ENCODE assay signal across 12 mouse cellular contexts in genomic region chr9:32538124-32538523, GRCm38 (mm10). TPM values are rescaled to one million over a fixed set of nuclear protein-coding genes. Genes with fewer than 3 reads are reported as not detected.
DNase-seq lines count a peak whose midpoint lies in the region; ATAC-seq and TF ChIP-seq lines count a peak whose summit lies in the region.
"Had no signal": no experiment of that assay in that cellular context is flagged by ENCODE, and none has a peak within 500 bp of the region (broad histone marks: within the 10 kb centered on the region; RNA-seq: fewer than 3 reads in every experiment).

No protein-coding gene starts in this region.

- H3K9me3 ChIP-seq in hindbrain, postnatal 0 days (ENCODE audit: low read length) = no peaks in the 10 kb centered on the region
- H3K9me3 ChIP-seq in hindbrain, embryonic 11.5 days (ENCODE audit: control insufficient read depth, low read length) = no peaks in the 10 kb centered on the region
- no peaks in the 10 kb centered on the region for H3K9me3 ChIP-seq in limb, embryonic 15.5 days
- H3K9me3 ChIP-seq in forebrain, embryonic 15.5 days = no peaks in the 10 kb centered on the region

- H3K4me3 ChIP-seq in hindbrain, postnatal 0 days (ENCODE audit: low read length) = no peak overlapping the region
- H3K4me3 ChIP-seq in hindbrain, embryonic 11.5 days (ENCODE audit: low read depth, low read length) = no peak overlapping the region
- no peak overlapping the region for H3K4me3 ChIP-seq in thymus, adult 2 months (ENCODE audit: control insufficient read depth, insufficient read depth, low read length)
- H3K4me3 ChIP-seq in limb, embryonic 15.5 days = no peak overlapping the region
- H3K4me3 ChIP-seq in forebrain, embryonic 15.5 days = no peak overlapping the region
- H3K4me3 ChIP-seq: left cerebral cortex, adult 2 months had no signal

- DNase-seq in hindbrain, postnatal 0 days (ENCODE audit: low spot score) = no peak
- DNase-seq in hindbrain, embryonic 11.5 days (ENCODE audit: low spot score) = no peak
- peak; percentile 55 for DNase-seq in thymus, adult 2 months
- no peak for DNase-seq in thymus, postnatal 36 days
- DNase-seq in cerebellum, adult 9-11 months = no peak
- DNase-seq: cerebellum, postnatal 36 days; kidney, adult 11 months had no signal

- peaks cover 22% of the 10 kb centered on the region for H3K27me3 ChIP-seq in hindbrain, postnatal 0 days (ENCODE audit: insufficient read depth, low read length)
- H3K27me3 ChIP-seq in hindbrain, embryonic 11.5 days (ENCODE audit: control insufficient read depth, insufficient read depth, low read length) = peaks cover 34% of the 10 kb centered on the region
- H3K27me3 ChIP-seq in thymus, adult 2 months (ENCODE audit: control insufficient read depth, insufficient read depth, low read length) = 0 out of 2 replicates have a peak, but pooled peaks cover 4% of the 10 kb centered on the region
- H3K27me3 ChIP-seq in limb, embryonic 15.5 days = peaks cover 11% of the 10 kb centered on the region; the same call in 1 of the 2 replicates
- peaks cover 46% of the 10 kb centered on the region for H3K27me3 ChIP-seq in forebrain, embryonic 15.5 days

- no peak overlapping the region for H3K9ac ChIP-seq in hindbrain, postnatal 0 days (replicated peaks; ENCODE audit: low read length)
- H3K9ac ChIP-seq in hindbrain, embryonic 11.5 days (ENCODE audit: low read depth, low read length) = no peak overlapping the region
- H3K9ac ChIP-seq in limb, embryonic 15.5 days = no peak overlapping the region
- no peak overlapping the region for H3K9ac ChIP-seq in forebrain, embryonic 15.5 days (replicated peaks)

- H3K4me2 ChIP-seq in hindbrain, postnatal 0 days (ENCODE audit: low read depth, low read length) = peak overlapping the region; percentile 18; the same call in 1 of the 2 replicates
- no peak overlapping the region for H3K4me2 ChIP-seq in hindbrain, embryonic 11.5 days (replicated peaks; ENCODE audit: low read depth, low read length)
- H3K4me2 ChIP-seq in limb, embryonic 15.5 days = 0 out of 2 replicates have a peak overlapping the region, but pooled peaks have one; percentile 3
- no peak overlapping the region for H3K4me2 ChIP-seq in forebrain, embryonic 15.5 days (replicated peaks)

- ATAC-seq in hindbrain, postnatal 0 days = no peak
- no peak for ATAC-seq in hindbrain, embryonic 11.5 days (ENCODE audit: low FRiP score)
- ATAC-seq in limb, embryonic 15.5 days (ENCODE audit: insufficient number of reproducible peaks, low FRiP score, low TSS enrichment, low read depth) = no peak
- ATAC-seq in forebrain, embryonic 15.5 days (replicated peaks) = no peak
- ATAC-seq: forebrain, embryonic 14.5 days; midbrain, embryonic 16.5 days had no signal

- WGBS in hindbrain, postnatal 0 days = 90% methylated on average over 5 of the region's 5 CpGs
- WGBS in hindbrain, embryonic 11.5 days = 93% methylated on average over 5 of the region's 5 CpGs
- 8% methylated on average over 5 of the region's 5 CpGs for WGBS in thymus, adult 2 months
- 81% methylated on average over 5 of the region's 5 CpGs for WGBS in limb, embryonic 15.5 days
- WGBS in forebrain, embryonic 15.5 days = 89% methylated on average over 5 of the region's 5 CpGs

- H3K27ac ChIP-seq in hindbrain, postnatal 0 days = no peak overlapping the region
- no peak overlapping the region for H3K27ac ChIP-seq in hindbrain, embryonic 11.5 days (ENCODE audit: low read depth, low read length)
- H3K27ac ChIP-seq in thymus, adult 2 months (ENCODE audit: control insufficient read depth, insufficient read depth, low read length) = no peak overlapping the region; the same call in 1 of the 2 replicates
- H3K27ac ChIP-seq in limb, embryonic 15.5 days = no peak overlapping the region
- no peak overlapping the region for H3K27ac ChIP-seq in forebrain, embryonic 15.5 days (replicated peaks)
- H3K27ac ChIP-seq: left cerebral cortex, adult 2 months had no signal

- peaks cover 16% of the 10 kb centered on the region; the same call in 1 of the 2 replicates for H3K4me1 ChIP-seq in hindbrain, postnatal 0 days (ENCODE audit: insufficient read depth, low read length)
- 0 out of 2 replicates have a peak, but pooled peaks cover 7% of the 10 kb centered on the region for H3K4me1 ChIP-seq in hindbrain, embryonic 11.5 days (replicated peaks; ENCODE audit: control insufficient read depth, insufficient read depth, low read length)
- H3K4me1 ChIP-seq in thymus, adult 2 months (replicated peaks; ENCODE audit: control insufficient read depth, insufficient read depth, low read length) = peaks cover 36% of the 10 kb centered on the region
- H3K4me1 ChIP-seq in limb, embryonic 15.5 days = peaks cover 30% of the 10 kb centered on the region
- H3K4me1 ChIP-seq in forebrain, embryonic 15.5 days = peaks cover 31% of the 10 kb centered on the region

- no peak for TF ChIP-seq CTCF in hindbrain, postnatal 0 days (IDR thresholded peaks at IDR 0.05; ENCODE audit: low read depth)
- no peak for TF ChIP-seq CTCF in thymus, adult 2 months (IDR thresholded peaks at IDR 0.05; ENCODE audit: borderline replicate concordance, control insufficient read depth, extremely low read depth, insufficient read depth, low read length, poor library complexity)

- no peaks in the 10 kb centered on the region for H3K36me3 ChIP-seq in hindbrain, postnatal 0 days (ENCODE audit: insufficient read depth, low read length)
- no peaks in the 10 kb centered on the region for H3K36me3 ChIP-seq in hindbrain, embryonic 11.5 days (ENCODE audit: control insufficient read depth, insufficient read depth, low read length)
- H3K36me3 ChIP-seq in thymus, adult 2 months (ENCODE audit: control insufficient read depth, insufficient read depth, low read length) = no peaks in the 10 kb centered on the region
- no peaks in the 10 kb centered on the region for H3K36me3 ChIP-seq in limb, embryonic 15.5 days
- H3K36me3 ChIP-seq in forebrain, embryonic 15.5 days = no peaks in the 10 kb centered on the region

- no peak for TF ChIP-seq POLR2A in thymus, adult 2 months (IDR thresholded peaks at IDR 0.05; ENCODE audit: control insufficient read depth, extremely low read depth, insufficient read depth, low read length, poor library complexity)

RNA-seq across cellular contexts. Expression of gene Fli1, which starts 4.5 kb away (rescaled TPM):
- total RNA-seq in hindbrain, postnatal 0 days (2014; rRNA removed) = 6.9 and 10.8 TPM in 2 replicates
- polyA plus RNA-seq in hindbrain, postnatal 0 days (2015; fragmentation: Nextera tagmentation; extraction: Ambion mirVana) = 5.6 and 6.7 TPM in 2 replicates
- 18.6 and 22.2 TPM in 2 replicates for polyA plus RNA-seq in hindbrain, embryonic 11.5 days (2014; fragmentation: Nextera tagmentation; extraction: Ambion mirVana)
- polyA plus RNA-seq in thymus, adult 2 months (2012; rRNA removed) = 28.5 and 33.9 TPM in 2 replicates
- 21.3 and 23.4 TPM in 2 replicates for polyA plus RNA-seq in limb, embryonic 15.5 days (2015; fragmentation: Nextera tagmentation; extraction: Ambion mirVana)
- 6.1 and 6.2 TPM in 2 replicates for polyA plus RNA-seq in forebrain, embryonic 15.5 days (2015; fragmentation: Nextera tagmentation; extraction: Ambion mirVana)

Comparison
In these comparisons a context has a peak if more than half of its experiments do, and no peak if none do; other contexts are left out.
1. H3K4me2 ChIP-seq: peak in hindbrain, postnatal 0 days (single experiment) and limb, embryonic 15.5 days (single experiment); none in hindbrain, embryonic 11.5 days (single experiment) and forebrain, embryonic 15.5 days (single experiment).